Mouse (Mus musculus): ENCODE results near the gene Tomm70a. TPM values are rescaled to one million over a fixed set of nuclear protein-coding genes. Genes with fewer than 3 reads are reported as not detected.

The Tomm70a gene
- polyA plus RNA-seq, 1 experiment from 2014 or later, result 39.0 TPM

- Histone ChIP-seq H3K27me3 (ENCODE audit: control insufficient read depth, insufficient read depth, low read length) (no peaks in the 10 kb centered on the region), H3K9ac (ENCODE audit: low read length) (no peak overlapping the region), H3K4me2 (ENCODE audit: low read depth, low read length) (no peak overlapping the region), H3K36me3 (ENCODE audit: control insufficient read depth, insufficient read depth) (peaks cover 27% of the 10 kb centered on the region), H3K4me3 (ENCODE audit: low read length) (no peak overlapping the region), H3K9me3 (replicated peaks; ENCODE audit: control insufficient read depth, low read length) (no peaks in the 10 kb centered on the region), H3K27ac (ENCODE audit: low read length) (no peak overlapping the region), H3K4me1 (ENCODE audit: control insufficient read depth, insufficient read depth, low read length) (no peaks in the 10 kb centered on the region)
- no peak for ATAC-seq (replicated peaks; ENCODE audit: extremely low read depth, insufficient read depth, low FRiP score)
- WGBS, result 88% methylated on average over 5 of the region's 5 CpGs
These were observed 75.1 kb downstream of the Tomm70a start for GRCm38 (mm10) chr16:57196590-57196989.

- WGBS, result 52% methylated on average over 3 of the region's 3 CpGs
These were observed 75.8 kb downstream of the Tomm70a start for GRCm38 (mm10) chr16:57197281-57197680.

More at GRCm38 (mm10) chr16:57197281-57197680, 75.8 kb downstream of the Tomm70a start:
- no peaks in the 10 kb centered on the region for H3K9me3 ChIP-seq (replicated peaks; ENCODE audit: control insufficient read depth, low read length)
- no peaks in the 10 kb centered on the region for H3K4me1 ChIP-seq (ENCODE audit: control insufficient read depth, insufficient read depth, low read length)
- no peak overlapping the region for H3K4me2 ChIP-seq (ENCODE audit: low read depth, low read length)
- no peak overlapping the region for H3K4me3 ChIP-seq (ENCODE audit: low read length)
- H3K9ac ChIP-seq (ENCODE audit: low read length), result no peak overlapping the region
- H3K27ac ChIP-seq (ENCODE audit: low read length), result no peak overlapping the region
- no peaks in the 10 kb centered on the region for H3K27me3 ChIP-seq (ENCODE audit: control insufficient read depth, insufficient read depth, low read length)
- H3K36me3 ChIP-seq (ENCODE audit: control insufficient read depth, insufficient read depth), result peaks cover 21% of the 10 kb centered on the region
- no peak for ATAC-seq (replicated peaks; ENCODE audit: extremely low read depth, insufficient read depth, low FRiP score)

Other genes starting within 250 kb of the Tomm70a start
- gene Tmem45a, start 235.5 kb upstream of the Tomm70a start, polyA plus RNA-seq (2015; fragmentation: Nextera tagmentation; extraction: Ambion mirVana), result 15.8 and 18.3 TPM in 2 replicates
- gene Lnp1, start 193.6 kb upstream of the Tomm70a start, polyA plus RNA-seq (2015; fragmentation: Nextera tagmentation; extraction: Ambion mirVana), result 0.31 and 0.53 TPM in 2 replicates
- gene Tmem45a2, start 50.3 kb upstream of the Tomm70a start, polyA plus RNA-seq (2015; fragmentation: Nextera tagmentation; extraction: Ambion mirVana), result 0.10 TPM in 1 of 2 replicates, not detected in the other
- 46.4 and 47.9 TPM in 2 replicates for gene Nit2, start 45.6 kb downstream of the Tomm70a start, polyA plus RNA-seq (2015; fragmentation: Nextera tagmentation; extraction: Ambion mirVana)
- gene Tbc1d23, start 109.8 kb downstream of the Tomm70a start, polyA plus RNA-seq (2015; fragmentation: Nextera tagmentation; extraction: Ambion mirVana), result 17.1 and 20.0 TPM in 2 replicates
- gene Tmem30c, start 171.2 kb downstream of the Tomm70a start, polyA plus RNA-seq (2015; fragmentation: Nextera tagmentation; extraction: Ambion mirVana), result not detected in 2 replicates
- gene Filip1l, start 231.4 kb downstream of the Tomm70a start, polyA plus RNA-seq (2015; fragmentation: Nextera tagmentation; extraction: Ambion mirVana), result 24.2 and 26.7 TPM in 2 replicates